Mouse (Mus musculus) thymus, adult 2 months (tissue): ENCODE results near the gene Erp29. TPM values are rescaled to one million over a fixed set of nuclear protein-coding genes. Genes with fewer than 3 reads are reported as not detected.

Experiments used
- DNase-seq: peaks from one replicate; pipeline ENCODE4 v3.0.0; 2021
- H3K27ac ChIP-seq: fragments of 200-500 bp; 2 replicates; pipeline ENCODE4 v1.5.1; 2012; ENCODE audit warnings: low read length, control low read depth; ENCODE audit not compliant: control insufficient read depth, insufficient read depth
- H3K27me3 ChIP-seq: fragments of 200-500 bp; 2 replicates; pipeline ENCODE4 v1.6.1; 2012; ENCODE audit warnings: mild to moderate bottlenecking, low read length, moderate library complexity, mixed read lengths; ENCODE audit not compliant: control insufficient read depth, insufficient read depth
- H3K36me3 ChIP-seq: fragments of 200-500 bp; 2 replicates; pipeline ENCODE4 v1.6.1; 2012; ENCODE audit warnings: mild to moderate bottlenecking, low read length, moderate library complexity; ENCODE audit not compliant: control insufficient read depth, insufficient read depth
- H3K4me1 ChIP-seq: fragments of 200-500 bp; replicated peaks from 2 replicates; pipeline ENCODE4 v1.6.1; 2012; ENCODE audit warnings: low read length; ENCODE audit not compliant: control insufficient read depth, insufficient read depth
- H3K4me3 ChIP-seq: fragments of 200-500 bp; 2 replicates; pipeline ENCODE4 v1.5.1; 2012; ENCODE audit warnings: mild to moderate bottlenecking, low read length, control low read depth, moderate library complexity; ENCODE audit not compliant: control insufficient read depth, insufficient read depth
- CTCF ChIP-seq: fragments of 200-500 bp; IDR thresholded peaks from 2 replicates; pipeline ENCODE4 v1.5.1; 2012; ENCODE audit warnings: mild to moderate bottlenecking, control low read depth, low read length, moderate library complexity, borderline replicate concordance; ENCODE audit not compliant: control insufficient read depth, poor library complexity, insufficient read depth; ENCODE audit errors: extremely low read depth
- POLR2A ChIP-seq: fragments of 200-500 bp; IDR thresholded peaks from 2 replicates; pipeline ENCODE4 v1.6.1; 2012; ENCODE audit warnings: mild to moderate bottlenecking, low read length, control low read depth, moderate library complexity; ENCODE audit not compliant: control insufficient read depth, poor library complexity, insufficient read depth; ENCODE audit errors: extremely low read depth
- WGBS: fragments of 180-500 bp; shearing (Covaris S2); methylation state at CpG from one replicate; pipeline ENCODE4 v1.1.7; 2018; 5-methylcytosine and 5-hydroxymethylcytosine counted together
- polyA plus RNA-seq: library from polyadenylated mRNA; depleted of rRNA; stranded (reverse); fragments of >200 nt; gene quantifications from 2 replicates; pipeline ENCODE4 v1.2.3, GENCODE M21; 2012

The Erp29 gene
- polyA plus RNA-seq, 1 experiment, result 52.7 TPM

DNA sequence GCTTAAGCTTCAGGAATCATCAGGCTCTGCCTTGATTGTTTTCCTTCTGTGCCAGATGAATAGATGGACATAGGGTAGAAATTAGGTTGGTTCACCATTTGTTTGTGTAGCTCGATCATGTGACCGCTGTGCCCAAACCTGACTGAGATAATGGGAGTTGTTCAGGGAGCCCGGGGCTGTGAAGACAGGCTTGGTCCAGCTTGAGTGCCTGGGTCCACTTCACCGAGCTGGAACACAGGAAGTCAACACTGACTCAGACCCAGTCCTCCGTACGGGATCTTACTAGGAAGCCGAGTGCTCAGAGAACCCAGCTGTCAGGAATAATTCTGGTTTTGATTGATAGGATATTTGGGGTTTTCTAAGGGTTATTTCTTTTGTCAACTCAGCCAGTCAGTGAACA, 22.3 kb upstream of the Erp29 start:
- Histone ChIP-seq H3K27me3 (no peaks in the 10 kb centered on the region), H3K27ac (no peak overlapping the region), H3K4me1 (no peaks in the 10 kb centered on the region), H3K4me3 (no peak overlapping the region), H3K36me3 (no peaks in the 10 kb centered on the region)
- TF ChIP-seq CTCF (no peak), POLR2A (no peak)
- DNase-seq, result no peak
- 90% methylated on average over 7 of the region's 7 CpGs for WGBS

DNA sequence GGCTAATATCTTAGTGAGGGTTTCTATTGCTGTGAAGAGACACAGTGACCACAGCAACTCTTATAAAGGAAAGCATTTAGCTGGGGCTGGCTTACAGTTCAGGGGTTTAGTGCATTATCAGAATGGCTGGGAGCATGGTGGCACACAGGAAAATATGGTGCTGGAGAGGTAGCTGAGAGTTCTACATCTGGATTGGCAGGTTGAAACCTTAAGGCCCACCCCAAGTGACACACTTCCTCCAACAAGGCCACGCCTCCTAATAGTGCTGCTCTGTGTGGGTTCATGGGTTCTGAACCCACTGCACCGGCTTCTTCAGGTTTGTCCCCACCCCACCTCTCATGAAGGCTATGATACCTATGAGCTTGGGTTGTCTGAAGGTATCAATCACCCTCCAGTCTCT, 20.1 kb upstream of the Erp29 start:
- no peak overlapping the region for H3K4me3 ChIP-seq
- no peaks in the 10 kb centered on the region for H3K27me3 ChIP-seq
- TF ChIP-seq POLR2A, result no peak
- TF ChIP-seq CTCF, result no peak
- H3K4me1 ChIP-seq, result no peaks in the 10 kb centered on the region
- H3K27ac ChIP-seq, result no peak overlapping the region
- DNase-seq, result no peak
- no peaks in the 10 kb centered on the region for H3K36me3 ChIP-seq
- WGBS, result 84% methylated on average over 2 of the region's 2 CpGs

DNA sequence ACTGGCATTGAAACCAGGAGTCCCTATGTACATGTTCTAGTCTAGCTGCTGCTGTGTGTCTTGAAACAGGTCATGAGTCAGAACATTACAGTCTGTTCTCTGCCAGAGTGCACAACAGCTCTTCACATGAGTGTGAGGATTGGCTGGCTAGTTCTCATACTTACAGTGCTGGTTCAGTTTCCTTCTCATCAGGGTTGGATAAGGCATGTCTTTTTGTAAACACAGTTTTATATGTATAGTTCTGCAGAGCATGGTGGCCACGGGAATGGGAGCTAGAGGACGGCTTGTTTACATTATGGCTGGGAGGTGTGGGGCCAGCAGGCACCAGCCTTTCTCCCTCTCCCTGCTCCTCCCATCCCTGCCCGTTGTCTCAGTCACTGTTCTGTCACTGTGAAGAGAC, 17.3 kb upstream of the Erp29 start:
- TF ChIP-seq POLR2A (no peak), CTCF (no peak)
- Histone ChIP-seq H3K4me1 (no peaks in the 10 kb centered on the region), H3K4me3 (no peak overlapping the region), H3K36me3 (no peaks in the 10 kb centered on the region), H3K27me3 (no peaks in the 10 kb centered on the region), H3K27ac (no peak overlapping the region)
- 70% methylated on average over 3 of the region's 3 CpGs for WGBS
- DNase-seq, result no peak

DNA sequence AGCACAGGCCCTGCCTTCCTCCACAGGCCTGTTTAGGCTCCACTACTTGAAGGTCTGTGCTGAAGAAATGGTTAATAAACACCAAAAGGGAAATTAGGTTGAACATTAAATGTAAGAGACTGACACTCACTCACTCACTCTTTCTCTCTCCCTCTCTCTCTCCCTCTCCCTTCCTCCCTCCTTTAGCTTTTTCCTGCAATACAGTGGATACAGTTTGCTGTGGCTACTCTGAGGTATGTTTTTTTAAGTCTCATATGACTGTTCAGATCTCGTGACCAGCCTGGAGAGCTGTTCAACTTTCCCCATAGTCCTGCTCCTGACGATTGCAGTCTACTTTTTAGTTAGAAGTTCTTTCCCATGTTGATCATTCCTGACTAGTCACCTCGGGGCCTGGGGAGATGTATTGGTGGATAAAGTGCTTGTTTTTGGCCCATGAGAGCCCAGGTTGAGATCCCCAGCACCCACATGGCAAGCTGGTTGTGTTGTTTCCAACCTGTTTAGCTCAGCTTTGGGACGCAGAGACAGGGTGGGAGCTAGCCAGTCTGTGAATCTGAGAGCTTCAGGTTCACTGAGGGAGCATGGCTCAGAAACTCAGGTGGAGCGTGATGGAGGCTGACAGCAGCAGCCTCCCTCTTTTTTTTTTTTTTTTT, 11.4 kb upstream of the Erp29 start:
- no peak overlapping the region for H3K27ac ChIP-seq
- H3K4me3 ChIP-seq, result no peak overlapping the region
- TF ChIP-seq CTCF (no peak), POLR2A (no peak)
- WGBS, result 86% methylated on average over 5 of the region's 5 CpGs
- H3K36me3 ChIP-seq, result no peaks in the 10 kb centered on the region
- no peak for DNase-seq
- no peaks in the 10 kb centered on the region for H3K27me3 ChIP-seq
- H3K4me1 ChIP-seq, result no peaks in the 10 kb centered on the region

DNA sequence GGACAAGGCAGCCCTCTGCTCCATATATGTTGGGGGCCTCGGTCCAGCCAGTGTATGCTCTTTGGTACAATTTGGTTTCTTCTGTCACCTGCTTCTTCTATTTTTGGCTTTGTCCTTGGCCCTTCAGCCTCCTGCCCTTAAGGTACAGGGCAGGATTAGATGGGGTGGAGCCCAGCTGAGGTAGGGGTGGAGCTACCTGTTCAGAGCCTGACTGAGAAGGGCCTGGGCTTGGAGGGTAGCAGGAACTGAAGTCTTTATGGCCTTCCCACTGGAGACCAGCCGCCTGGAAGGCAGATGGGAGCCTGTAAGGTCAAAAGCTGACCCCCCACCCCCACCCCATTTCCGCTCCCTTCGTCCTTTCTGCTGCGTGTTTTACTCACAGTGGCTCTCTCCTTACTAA, 10.7 kb upstream of the Erp29 start:
- no peaks in the 10 kb centered on the region for H3K4me1 ChIP-seq
- H3K4me3 ChIP-seq, result no peak overlapping the region
- no peaks in the 10 kb centered on the region for H3K36me3 ChIP-seq
- TF ChIP-seq POLR2A, result no peak
- no peak for TF ChIP-seq CTCF
- H3K27me3 ChIP-seq, result no peaks in the 10 kb centered on the region
- no peak overlapping the region for H3K27ac ChIP-seq
- DNase-seq, result no peak
- WGBS, result 96% methylated on average over 5 of the region's 5 CpGs

DNA sequence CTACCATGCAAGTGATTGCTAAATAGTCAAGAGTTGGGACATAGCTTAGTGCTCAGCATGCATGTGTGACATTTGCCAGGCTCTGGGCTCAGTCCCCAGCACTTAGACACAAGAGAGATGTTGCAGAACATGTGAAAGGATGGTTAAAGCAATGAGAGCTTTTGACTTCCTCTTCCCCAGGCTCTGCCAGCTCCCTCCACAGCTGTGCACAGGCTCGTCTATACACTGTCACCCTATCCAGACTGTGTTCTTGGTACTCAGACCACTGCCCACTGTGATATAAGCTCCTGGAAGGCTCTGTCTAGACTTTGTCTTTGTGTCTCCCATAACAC, 9.8 kb upstream of the Erp29 start:
- Histone ChIP-seq H3K36me3 (no peaks in the 10 kb centered on the region), H3K4me3 (no peak overlapping the region), H3K4me1 (no peaks in the 10 kb centered on the region), H3K27me3 (no peaks in the 10 kb centered on the region), H3K27ac (no peak overlapping the region)
- 13% methylated on average over 1 of the region's 1 CpGs for WGBS
- TF ChIP-seq POLR2A (no peak), CTCF (no peak)
- DNase-seq, result no peak
